Mouse (Mus musculus) bone marrow macrophage, adult 2 months (primary cell): ENCODE results near the gene 1700013G24Rik.

Experiments used
- CTCF ChIP-seq: IDR thresholded peaks from 2 replicates; pipeline ENCODE4 v1.5.1; 2012; ENCODE audit warnings: low read depth, mild to moderate bottlenecking, low read length, moderate library complexity
- POLR2A ChIP-seq: IDR thresholded peaks from 2 replicates; pipeline ENCODE4 v1.6.1; 2012; ENCODE audit warnings: mild to moderate bottlenecking, low read depth, low read length, borderline replicate concordance

GRCm38 (mm10) chr4:137453234-137453767 is at the start of gene 1700013G24Rik:
- no peak for TF ChIP-seq CTCF
- TF ChIP-seq POLR2A: no peak
